Mouse (Mus musculus) left cerebral cortex, postnatal 25 days (tissue): ENCODE data around the gene Cnfn. TPM values are rescaled to one million over a fixed set of nuclear protein-coding genes. Genes with fewer than 3 reads are reported as not detected.

ENCODE experiments used
- DNase-seq, 2 experiments: peaks; one replicate each; pipeline ENCODE4 v3.0.0; 2022; ENCODE audit warnings: low spot score in 2 of 2, mixed read lengths in 1 of 2
- intact Hi-C: fragments of 180-260 bp; cut with DNase I; formaldehyde crosslinking; loops from one replicate; pipeline ENCODE4 v1.15.1; 2025
- total RNA-seq, 2 experiments: library from RNA; stranded (reverse); gene quantifications; 2 replicates each; pipeline ENCODE4 v1.2.3; 2021

The Cnfn gene
- total RNA-seq, 2 experiments from 2014 or later, result not detected

DNA sequence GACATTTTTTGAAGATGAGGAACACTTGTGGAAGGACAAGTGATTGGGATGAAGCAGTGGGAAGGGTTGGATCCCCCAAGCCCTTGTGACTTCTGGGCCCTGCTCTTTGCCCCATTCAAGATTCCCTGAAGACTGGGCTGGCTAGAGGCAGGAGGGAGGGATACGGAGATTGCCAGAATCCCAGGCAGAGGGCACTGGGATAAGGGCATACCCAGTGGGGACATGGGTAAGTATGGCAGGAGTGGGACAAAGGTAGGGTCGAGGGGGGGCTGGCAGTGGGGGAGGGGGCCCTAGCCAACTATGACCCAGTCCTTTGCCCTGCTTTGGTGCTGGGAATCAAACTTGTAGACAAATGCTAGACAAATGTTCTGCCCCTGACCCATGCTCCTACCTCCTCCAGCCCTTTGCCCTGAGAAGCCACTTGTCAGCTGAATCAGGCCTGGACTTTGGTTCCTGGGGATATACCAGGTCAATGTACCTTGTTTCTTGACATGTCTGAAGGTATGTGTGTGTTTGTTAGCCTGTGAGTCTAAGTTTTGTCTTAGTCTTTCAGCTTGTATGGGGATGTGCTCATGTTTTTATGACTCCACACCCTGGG is 22.4 kb upstream of the Cnfn start:
- intact Hi-C loops, result no loop called here
- DNase-seq, result no peak

- DNase-seq, result no peak
- intact Hi-C loops, result no loop called here
These were observed 21.5 kb upstream of the Cnfn start for GRCm38 (mm10) chr7:25390986-25391385.

DNA sequence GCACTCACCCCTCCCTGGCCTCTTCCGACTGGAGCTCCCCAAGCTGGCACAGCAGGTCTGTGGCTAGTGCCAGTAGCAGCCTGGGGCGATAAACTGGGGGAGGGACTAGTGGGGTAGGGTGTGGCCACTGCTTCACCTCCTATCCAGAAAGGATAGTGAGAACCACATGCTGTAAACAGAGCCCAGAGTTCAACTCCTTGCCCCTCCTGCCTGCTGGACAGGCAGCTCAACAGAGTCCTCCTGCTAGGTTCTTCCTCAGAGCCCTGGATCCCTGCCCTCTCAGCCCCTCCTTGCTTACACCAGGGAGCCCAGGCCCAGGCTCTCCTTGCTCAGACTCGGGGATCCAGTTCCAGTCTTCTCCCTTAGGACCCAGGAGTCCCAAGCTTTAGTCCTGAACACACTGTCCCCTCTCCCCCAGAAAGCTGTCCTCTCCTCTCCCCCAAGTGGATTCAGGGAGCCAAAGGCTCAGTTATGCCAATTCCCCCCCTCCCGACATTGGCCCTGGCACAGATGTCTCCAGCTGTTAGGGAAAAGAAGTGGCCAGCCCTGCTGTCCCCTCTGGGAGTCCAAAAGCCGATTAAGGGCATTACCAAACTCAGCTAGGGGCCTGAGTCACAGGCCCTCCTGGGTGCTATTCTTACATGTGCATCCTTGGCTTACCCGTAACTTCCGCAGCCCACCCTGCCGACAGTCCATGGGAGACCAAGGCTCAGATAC is 20.7 kb upstream of the Cnfn start:
- intact Hi-C loops, result no loop called here
- no peak for DNase-seq

GRCm38 (mm10) chr7:25388916-25389315 is 19.4 kb upstream of the Cnfn start:
- intact Hi-C loops, result no loop called here
- DNase-seq, result no peak

DNA sequence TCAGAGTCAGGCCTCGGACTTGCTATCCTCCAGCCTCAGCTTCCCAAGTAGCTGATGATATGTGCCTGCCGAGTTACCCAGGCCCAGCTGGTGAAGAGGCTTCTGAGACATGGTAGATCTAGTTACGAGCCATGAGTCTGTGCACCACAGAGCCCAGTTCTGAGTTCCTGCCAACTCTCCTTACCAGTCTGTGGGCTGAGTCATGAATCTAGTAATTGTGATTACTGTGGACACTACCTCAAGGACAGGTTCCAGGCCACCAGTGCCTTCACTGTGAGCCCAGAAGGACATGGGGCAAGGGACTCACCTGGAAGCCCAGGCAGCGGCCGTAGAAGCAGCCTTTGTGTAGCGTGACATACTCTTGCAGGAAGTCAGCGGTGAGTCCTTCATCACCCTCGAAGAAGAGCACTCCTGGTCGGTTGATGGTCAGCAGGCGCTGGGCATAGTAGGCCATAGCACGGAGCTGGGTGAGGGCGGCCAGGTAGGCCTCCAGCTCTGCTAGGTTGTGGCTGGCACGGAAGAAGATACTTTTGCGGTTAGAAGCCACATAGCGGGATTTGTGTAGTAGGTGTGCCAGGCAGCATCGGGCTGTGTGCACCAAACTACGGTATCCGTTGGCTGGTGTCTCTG is 18.4 kb upstream of the Cnfn start:
- intact Hi-C loops, result no loop called here
- DNase-seq, result no peak

DNA sequence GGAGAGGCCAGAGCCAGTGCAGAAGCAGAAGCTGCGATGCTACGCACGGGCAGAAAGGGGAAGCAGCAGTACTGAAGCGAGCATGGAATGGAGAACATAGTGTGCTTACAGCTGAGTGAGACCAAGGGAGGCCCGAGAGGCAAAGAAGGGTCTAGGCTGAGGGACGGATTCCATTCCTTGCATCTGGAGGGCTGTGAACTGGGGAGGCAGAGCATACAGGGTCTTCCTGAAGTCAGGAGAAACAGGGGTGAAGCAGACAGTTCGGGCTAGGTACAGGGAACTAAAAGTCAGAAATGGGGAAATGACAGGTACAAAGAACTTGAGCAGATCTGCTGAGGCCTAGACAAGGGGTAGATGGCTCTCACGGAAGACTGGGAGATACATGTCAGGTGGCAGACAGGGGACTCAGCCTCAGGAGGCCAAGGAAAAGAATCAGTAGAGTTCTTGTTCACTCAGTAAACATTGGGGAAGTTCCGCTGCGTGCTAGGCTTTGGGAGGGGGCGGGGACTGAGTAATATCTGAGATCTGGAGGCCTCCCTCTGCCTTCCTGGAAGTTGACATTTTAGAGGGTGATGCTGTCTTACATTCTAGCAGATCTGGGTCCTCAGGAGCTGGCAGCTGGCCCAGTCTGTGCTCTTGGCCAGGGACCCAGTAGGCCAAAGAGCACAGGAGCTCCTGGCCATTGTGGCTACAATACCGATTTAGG is 16.5 kb upstream of the Cnfn start:
- intact Hi-C loops, result no loop called here
- DNase-seq, result peak in 1 of 2 experiments; percentile 47

DNA sequence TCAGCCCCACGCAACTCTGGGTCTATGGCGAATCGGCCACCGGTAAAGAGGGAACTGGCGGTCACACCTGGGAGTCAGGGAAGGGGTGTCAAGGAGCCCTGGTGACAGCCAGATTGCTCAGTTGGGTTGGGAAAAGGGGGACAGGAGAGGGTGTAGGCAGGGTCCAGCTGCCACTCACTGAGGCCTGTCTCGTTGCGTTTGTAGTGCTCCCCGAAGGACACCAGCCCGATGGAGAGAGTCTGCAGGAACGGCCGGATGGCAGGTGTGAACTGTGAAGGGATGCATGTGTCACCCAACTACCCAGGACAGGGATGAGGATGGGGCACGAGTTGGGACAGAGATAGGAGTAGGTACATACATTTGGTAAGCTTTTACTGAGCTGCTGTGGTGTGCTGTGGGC is 15.7 kb upstream of the Cnfn start:
- intact Hi-C loops, result no loop called here
- no peak for DNase-seq

- no peak for DNase-seq
These were observed 15.3 kb upstream of the Cnfn start for GRCm38 (mm10) chr7:25384818-25385217.

GRCm38 (mm10) chr7:25384318-25384717 is 14.8 kb upstream of the Cnfn start:
- no peak for DNase-seq
- intact Hi-C loops, result no loop called here

More at GRCm38 (mm10) chr7:25384818-25385217, 15.3 kb upstream of the Cnfn start:
- intact Hi-C loops, result no loop called here

DNA sequence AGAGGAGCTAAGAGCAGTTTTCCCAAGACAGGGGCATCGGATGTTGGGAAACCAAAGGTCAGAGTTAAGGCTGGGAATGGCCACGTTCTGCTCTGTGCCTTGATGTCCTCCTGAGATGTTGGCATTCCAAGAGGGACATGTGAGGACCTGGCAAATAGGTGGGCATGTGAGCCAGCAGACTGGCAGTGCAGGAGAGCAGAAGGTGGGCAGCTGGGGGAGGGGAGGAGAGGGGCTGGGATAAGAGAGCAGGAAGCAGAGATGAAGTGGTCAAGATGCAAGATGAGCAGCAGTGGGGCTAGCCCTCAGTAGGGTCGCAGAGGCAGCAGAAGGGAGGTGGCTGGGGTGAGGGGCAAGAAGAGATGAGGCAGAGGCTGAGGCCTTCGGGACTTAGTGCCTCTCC is 14.4 kb upstream of the Cnfn start:
- intact Hi-C loops, result no loop called here
- no peak for DNase-seq

DNA sequence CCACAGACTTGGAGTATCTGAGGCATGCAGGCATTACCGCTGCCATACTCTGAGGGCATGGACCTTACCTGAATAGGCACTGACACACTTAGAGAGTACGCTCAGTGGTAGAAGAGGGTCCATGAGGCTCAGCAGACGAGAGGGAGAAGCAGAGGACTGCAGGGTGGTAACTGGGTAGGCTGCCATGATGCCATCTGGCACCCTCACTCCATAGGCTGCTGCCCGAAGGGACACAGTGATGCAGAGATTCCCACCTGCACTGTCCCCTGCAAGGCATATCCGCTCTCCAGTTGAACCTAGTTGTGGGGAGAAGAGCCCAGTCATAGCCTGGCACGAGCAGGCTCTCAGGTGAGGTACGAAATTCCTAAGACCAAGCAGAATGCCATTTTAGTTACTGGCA is 13.9 kb upstream of the Cnfn start:
- intact Hi-C loops, result no loop called here
- no peak for DNase-seq

GRCm38 (mm10) chr7:25382541-25382940 is 13.0 kb upstream of the Cnfn start:
- DNase-seq, result no peak
- intact Hi-C loops, result no loop called here

DNA sequence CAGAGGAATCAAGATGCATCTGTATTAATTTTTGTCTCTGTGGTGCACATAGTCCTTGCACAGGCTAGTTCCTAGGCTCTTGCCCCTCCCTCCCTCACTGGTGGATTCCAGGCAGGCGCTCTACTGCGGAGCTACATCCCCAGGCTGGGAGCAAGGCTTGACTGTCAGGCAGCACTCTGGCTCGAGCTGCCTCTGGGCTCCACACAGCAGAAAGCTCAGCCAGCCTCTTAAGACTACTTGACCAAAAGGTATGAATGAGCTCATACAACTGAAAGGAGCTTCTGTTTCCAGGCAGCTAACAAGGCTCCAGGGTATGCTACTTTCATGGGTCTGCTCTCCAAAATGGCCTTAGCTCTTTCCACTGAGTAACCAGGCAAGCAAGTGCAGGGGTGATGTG is 11.8 kb upstream of the Cnfn start:
- intact Hi-C loops, result no loop called here
- DNase-seq, result no peak

DNA sequence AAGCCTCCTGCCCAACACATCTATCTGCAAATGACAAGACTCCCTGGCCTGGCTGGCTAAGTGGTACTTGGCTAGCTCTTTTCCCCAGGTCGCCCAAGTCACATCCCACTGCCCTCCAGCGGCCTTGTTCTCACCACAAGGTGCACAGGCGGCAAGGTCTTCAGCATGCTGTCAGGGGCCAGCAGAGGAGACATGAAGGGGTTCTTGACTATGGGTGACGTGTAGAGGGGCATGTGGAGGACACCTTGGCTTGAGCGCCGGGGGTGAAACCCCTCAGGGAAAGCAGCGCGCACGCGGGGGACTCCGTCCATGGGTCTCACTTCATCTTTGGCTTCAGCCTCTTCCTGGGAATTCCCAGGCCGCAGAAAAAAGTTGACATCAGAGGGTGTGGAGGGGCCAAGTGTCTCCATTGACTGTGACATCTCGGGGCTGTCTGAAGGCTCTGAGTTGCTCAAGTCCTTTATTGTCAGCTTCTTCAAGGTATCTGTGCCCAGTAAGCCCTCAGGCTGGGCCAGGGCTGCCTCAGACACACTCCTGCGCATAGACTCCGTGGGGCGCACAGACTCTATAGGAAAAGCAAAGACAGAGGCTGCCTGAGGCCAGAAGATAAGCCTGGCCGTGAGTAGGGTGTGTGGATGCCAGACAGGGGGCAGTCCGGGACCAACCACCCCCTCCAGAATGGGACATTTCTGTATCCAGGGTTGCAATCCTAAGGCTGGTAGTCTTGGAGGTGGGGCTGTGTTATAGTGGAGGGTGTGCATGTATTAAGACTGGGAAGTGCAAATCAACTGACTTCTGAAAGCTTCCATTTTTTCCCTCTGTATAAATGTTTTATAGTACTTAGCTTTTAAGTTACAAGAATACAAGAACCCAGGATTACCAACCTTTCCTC is 11.1 kb upstream of the Cnfn start:
- intact Hi-C loops, result no loop called here
- DNase-seq, result no peak

- intact Hi-C loops, result loop anchor here (5.0 kb wide), 1 partner anchor 137 kb away; no protein-coding TSS in a partner anchor
These were observed 10.2 kb upstream of the Cnfn start for GRCm38 (mm10) chr7:25379551-25380351.

DNA sequence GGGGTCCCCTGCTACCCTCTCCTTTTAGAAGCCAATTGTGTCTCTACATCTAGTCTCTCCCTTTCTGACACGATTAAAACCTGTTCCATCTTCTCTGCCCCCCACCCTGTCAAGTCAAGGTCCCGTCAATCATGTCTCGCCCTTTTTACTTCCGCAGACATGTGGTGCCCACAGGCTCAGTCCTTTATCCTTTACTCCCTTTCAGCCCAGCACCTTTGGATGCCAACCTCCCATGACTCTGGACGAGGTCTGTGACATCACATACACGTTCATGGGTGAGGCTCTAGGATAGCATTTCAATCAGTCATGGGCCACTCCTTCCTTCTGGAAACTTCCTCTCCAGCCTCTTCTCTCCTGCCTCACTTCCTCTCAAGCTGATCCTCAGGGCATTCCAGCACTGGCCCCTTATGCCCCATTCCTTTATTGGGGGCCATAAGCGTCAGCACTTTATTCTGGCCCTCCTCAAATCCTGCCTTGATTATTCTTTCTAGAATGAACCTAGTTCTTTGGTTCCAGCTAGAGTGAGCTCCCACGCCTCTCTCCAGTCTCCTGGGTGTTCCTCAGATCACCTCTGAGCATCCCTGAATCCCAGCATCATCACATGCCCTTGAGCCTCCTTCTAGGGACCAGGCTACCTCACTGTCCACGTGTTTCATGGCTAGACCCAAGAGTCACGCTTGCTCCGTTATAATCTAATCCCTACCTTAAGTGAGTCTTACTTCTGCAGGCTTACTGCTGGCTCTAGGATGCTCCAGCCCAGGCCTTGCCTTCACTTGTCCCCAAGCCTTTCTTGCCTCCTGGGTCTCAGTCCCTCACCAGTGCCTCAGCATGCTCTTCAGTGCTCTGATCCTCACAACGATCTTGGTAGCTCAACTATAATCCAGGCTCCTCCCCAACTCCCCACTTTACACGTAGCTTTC is 8.9 kb upstream of the Cnfn start:
- intact Hi-C loops, result loop anchor here (5.0 kb wide), 1 partner anchor 136 kb away; no protein-coding TSS in a partner anchor
- DNase-seq, result no peak

More at GRCm38 (mm10) chr7:25379551-25380351, 10.2 kb upstream of the Cnfn start:
- peak in 1 of 2 experiments; percentile 54 for DNase-seq

DNA sequence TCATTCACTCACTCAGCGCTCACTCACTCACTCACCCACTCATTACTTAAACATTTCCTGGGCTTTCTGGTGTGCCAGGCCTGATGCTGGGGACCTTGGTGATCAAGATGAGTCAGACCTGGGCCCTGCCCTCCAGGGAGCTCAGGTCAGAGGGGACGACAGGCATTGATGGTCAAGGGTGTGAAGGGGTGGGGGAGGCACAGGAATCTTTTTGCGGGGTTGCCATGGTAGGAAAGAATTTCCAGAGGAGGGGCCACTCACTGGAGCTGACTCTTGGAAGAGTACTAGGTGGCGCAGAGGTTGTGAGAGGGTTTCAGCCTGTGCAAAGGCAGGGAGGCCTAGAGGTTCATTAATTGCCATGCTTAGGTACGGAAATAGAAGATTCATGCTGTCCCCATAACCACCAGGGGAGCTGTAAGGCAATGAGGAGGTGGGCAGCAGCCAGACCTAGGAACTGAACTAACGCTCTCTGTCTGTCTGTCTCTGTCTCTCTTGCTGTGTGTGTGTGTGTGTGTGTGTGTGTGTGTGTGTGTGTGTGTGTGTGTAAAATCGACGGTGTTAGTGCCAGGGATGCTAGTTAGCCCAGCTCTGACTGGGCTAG is 7.7 kb upstream of the Cnfn start:
- no peak for DNase-seq
- intact Hi-C loops, result loop anchor here (5.0 kb wide), 1 partner anchor 135 kb away; no protein-coding TSS in a partner anchor
